Mouse (Mus musculus): Measurements from ENCODE around the gene Gm14308. TPM values are rescaled to one million over a fixed set of nuclear protein-coding genes. Genes with fewer than 3 reads are reported as not detected.
"Not testable (repeated sequence)": the region's sequence is repeated elsewhere in the genome, so short reads cannot be mapped to it uniquely, and the experiment has no call there.

The Gm14308 gene
- total RNA-seq (2014; fragmentation: Nextera tagmentation) (0.86 and 13.9 TPM in 2 replicates), total RNA-seq (2017) (15.3 TPM in 1 of 2 replicates, not detected in the other)

DNA sequence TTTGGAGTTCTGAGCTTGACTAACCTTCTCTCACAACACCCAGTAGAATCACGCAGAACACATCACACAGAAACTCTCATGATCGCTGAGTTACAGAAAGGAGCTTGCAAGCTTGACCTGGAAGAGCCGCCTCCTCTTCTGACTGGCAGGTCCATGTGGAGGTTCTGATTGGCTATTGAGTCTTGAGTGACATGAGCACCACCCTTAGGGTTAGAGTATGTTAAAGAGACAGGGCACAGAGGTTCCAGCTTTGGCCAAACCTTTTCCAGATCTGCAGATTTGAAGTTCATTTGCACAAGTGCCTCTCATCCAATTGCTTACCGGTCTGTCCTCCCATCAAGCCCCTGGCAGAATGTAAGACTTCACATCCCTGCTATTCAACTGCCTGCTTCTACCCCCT is at the start of gene Gm14308:
Gene Gm14308, minus strand, starts transcription at position 101 of the 400 bp plus-strand sequence.
- not testable (repeated sequence) for ATAC-seq (replicated peaks; ENCODE audit: poor library complexity, severe bottlenecking)

DNA sequence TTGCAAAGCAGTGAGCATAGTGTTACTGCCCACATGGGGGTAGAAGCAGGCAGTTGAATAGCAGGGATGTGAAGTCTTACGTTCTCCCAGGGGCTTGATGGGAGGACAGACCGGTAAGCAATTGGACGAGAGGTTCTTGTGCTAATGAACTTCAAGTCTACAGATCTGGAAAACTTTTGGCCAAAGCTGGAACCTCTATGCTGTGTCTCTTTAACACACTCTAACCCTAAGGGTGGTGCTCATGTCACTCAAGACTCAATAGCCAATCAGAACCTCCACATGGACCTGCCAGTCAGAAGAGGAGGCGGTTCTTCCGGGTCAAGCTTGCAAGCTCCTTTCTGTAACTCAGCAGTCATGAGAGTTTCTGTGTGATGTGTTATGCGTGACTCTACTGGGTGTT is 34.1 kb upstream of the Gm14308 start, which contains the start of gene Zfp973:
Gene Zfp973, plus strand, starts transcription at position 301 of the 400 bp plus-strand sequence.
- not testable (repeated sequence) for ATAC-seq (replicated peaks; ENCODE audit: poor library complexity, severe bottlenecking)

Other genes starting within 250 kb of the Gm14308 start
- 6.1 and 6.3 TPM in 2 replicates for gene Gm14435, start 212.8 kb downstream of the Gm14308 start, total RNA-seq (2014; fragmentation: Nextera tagmentation)
- 2.9 and 4.2 TPM in 2 replicates for gene Gm14435, start 212.8 kb downstream of the Gm14308 start, total RNA-seq (2017)
- gene Gm14434, start 149.6 kb downstream of the Gm14308 start, total RNA-seq (2014; fragmentation: Nextera tagmentation): 4.0 TPM in 1 of 2 replicates, not detected in the other
- 4.3 TPM in 1 of 2 replicates, not detected in the other for gene Gm14434, start 149.6 kb downstream of the Gm14308 start, total RNA-seq (2017)
- not detected in 2 replicates for gene Zfp967, start 115.3 kb downstream of the Gm14308 start, total RNA-seq (2014; fragmentation: Nextera tagmentation)
- 1.5 TPM in 1 of 2 replicates, not detected in the other for gene Zfp967, start 115.3 kb downstream of the Gm14308 start, total RNA-seq (2017)
- 15.4 and 27.4 TPM in 2 replicates for gene Zfp973, start 34.2 kb upstream of the Gm14308 start, total RNA-seq (2014; fragmentation: Nextera tagmentation)
- 11.4 and 23.2 TPM in 2 replicates for gene Zfp973, start 34.2 kb upstream of the Gm14308 start, total RNA-seq (2017)
- 12.9 and 22.2 TPM in 2 replicates for gene Gm14305, start 72.0 kb upstream of the Gm14308 start, total RNA-seq (2014; fragmentation: Nextera tagmentation)
- 22.5 and 24.1 TPM in 2 replicates for gene Gm14305, start 72.0 kb upstream of the Gm14308 start, total RNA-seq (2017)
- gene Gm14295, start 162.3 kb upstream of the Gm14308 start, total RNA-seq (2014; fragmentation: Nextera tagmentation): 13.5 and 21.5 TPM in 2 replicates
- 5.4 and 9.2 TPM in 2 replicates for gene Gm14295, start 162.3 kb upstream of the Gm14308 start, total RNA-seq (2017)
- not detected in 2 replicates for gene Gm14408, start 194.8 kb upstream of the Gm14308 start, total RNA-seq (2014; fragmentation: Nextera tagmentation)
- not detected in 2 replicates for gene Gm14408, start 194.8 kb upstream of the Gm14308 start, total RNA-seq (2017)

All from granulocyte monocyte progenitor cell, adult 5-6 weeks (primary cell).